Mouse (Mus musculus): ENCODE data around the gene Zfp59. TPM values are rescaled to one million over a fixed set of nuclear protein-coding genes. Genes with fewer than 3 reads are reported as not detected.
"Not testable (repeated sequence)": the region's sequence is repeated elsewhere in the genome, so short reads cannot be mapped to it uniquely, and the experiment has no call there.

Zfp59 gene
- polyA plus RNA-seq, 1 experiment from 2014 or later = 8.4 TPM

DNA sequence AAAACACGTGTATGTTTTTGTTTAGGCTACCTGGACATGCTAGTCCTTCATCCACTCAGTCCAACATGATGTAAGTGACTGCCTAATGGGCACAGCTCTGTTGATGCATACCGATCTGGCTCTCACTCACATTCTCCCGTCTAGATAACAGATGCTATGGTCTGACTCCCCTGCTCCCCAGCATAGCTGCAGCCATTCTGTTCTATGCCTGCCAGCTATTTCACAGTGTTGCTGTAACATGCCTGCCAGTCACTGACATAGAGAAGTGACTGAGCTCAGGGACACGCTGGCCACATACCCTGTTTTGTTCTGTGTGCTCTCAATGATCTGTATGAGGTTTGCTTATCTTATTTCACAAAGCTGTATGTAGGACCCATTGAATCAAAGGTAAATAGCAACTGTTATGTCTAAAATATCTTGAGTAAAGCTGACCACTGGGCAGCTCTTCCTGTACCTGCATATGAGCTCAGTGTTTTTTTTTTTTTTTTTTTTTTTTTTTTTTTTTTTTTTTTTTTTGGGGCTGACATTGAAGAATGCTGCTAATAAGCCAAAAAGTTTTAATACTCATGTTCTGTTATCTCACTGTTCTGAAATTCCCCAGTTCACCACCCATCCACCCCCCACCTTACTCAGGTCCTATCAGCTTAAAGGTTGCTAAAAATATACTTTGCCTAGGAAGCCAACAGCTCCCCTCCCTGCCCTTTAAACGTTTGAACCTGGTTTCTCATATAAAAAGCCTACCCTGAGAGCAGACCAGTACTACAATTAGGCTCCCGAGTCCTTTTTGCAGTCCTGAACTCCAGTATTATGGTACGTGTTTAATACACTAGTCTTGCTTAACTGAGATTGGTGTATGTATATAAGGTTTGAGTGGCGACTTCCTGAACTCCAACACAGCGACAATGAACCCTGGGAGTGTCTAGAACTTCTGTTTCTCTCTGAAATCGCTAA is 21.2 kb downstream of the Zfp59 start:
- peak; percentile 41 for ATAC-seq (ENCODE audit: low read depth)
- peak overlapping the region; percentile 78 for H3K4me2 ChIP-seq (ENCODE audit: low read depth, low read length)
- H3K4me3 ChIP-seq (ENCODE audit: low read length) = peak overlapping the region; percentile 75
- peak overlapping the region; percentile 85 for H3K9ac ChIP-seq (ENCODE audit: low read length)
- no peaks in the 10 kb centered on the region for H3K9me3 ChIP-seq (ENCODE audit: control insufficient read depth, low read length)
- no peaks in the 10 kb centered on the region for H3K27me3 ChIP-seq (ENCODE audit: control insufficient read depth, insufficient read depth, low read depth, low read length)
- 16% methylated on average over 10 of the region's 10 CpGs for WGBS
- peaks cover 7% of the 10 kb centered on the region for H3K36me3 ChIP-seq (ENCODE audit: control insufficient read depth, insufficient read depth, low read length)
- peaks cover 13% of the 10 kb centered on the region for H3K4me1 ChIP-seq (replicated peaks; ENCODE audit: control insufficient read depth, insufficient read depth, low read length)
- peak overlapping the region; percentile 93 for H3K27ac ChIP-seq (ENCODE audit: low read length)

DNA sequence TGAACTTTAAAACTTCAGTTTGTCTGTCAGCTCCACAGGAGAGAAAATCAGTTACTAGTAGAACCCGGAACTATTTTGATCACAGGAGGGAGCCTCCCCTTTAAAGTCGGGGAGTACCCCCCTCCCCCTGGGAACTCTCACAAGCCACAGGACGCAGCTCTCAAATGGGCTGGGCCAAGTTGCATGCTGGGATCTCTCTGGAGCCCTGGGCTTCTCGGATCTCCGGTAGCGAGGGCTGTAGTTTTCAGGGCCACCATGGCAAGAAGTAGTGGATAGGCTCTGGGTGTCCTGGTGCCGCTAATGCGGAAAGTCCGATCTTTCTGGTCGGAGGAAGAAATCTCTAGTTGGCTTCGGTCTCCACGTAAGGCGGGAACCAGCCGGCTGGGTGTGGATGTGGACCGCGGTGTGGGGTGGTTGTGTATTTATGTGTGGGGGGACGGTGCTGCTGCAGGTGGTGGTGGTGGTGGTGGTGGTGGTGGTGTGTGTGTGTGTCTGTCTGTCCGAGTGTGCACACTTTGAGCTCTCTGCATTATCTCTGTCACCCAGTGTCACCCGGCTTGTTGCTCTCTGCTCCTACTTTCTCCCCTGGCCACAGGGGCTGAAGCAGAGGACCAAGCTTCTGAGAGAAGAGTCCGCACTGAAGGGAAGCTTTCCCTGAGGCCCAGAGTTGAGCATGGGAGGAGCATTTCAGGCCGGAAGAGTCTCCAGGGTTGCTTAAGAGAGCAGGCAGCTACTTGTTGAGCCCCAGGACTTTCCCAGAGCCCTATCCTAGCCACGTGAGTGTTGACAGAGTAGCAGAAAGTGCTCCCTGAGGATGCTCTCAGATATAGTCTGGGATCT is 22.2 kb downstream of the Zfp59 start:
- H3K4me1 ChIP-seq (replicated peaks; ENCODE audit: control insufficient read depth, insufficient read depth, low read length) = peaks cover 13% of the 10 kb centered on the region
- no peaks in the 10 kb centered on the region for H3K27me3 ChIP-seq (ENCODE audit: control insufficient read depth, insufficient read depth, low read depth, low read length)
- H3K9ac ChIP-seq (ENCODE audit: low read length) = peak overlapping the region; percentile 85
- peak overlapping the region; percentile 93 for H3K27ac ChIP-seq (ENCODE audit: low read length)
- peaks cover 7% of the 10 kb centered on the region for H3K36me3 ChIP-seq (ENCODE audit: control insufficient read depth, insufficient read depth, low read length)
- H3K9me3 ChIP-seq (ENCODE audit: control insufficient read depth, low read length) = no peaks in the 10 kb centered on the region
- peak overlapping the region; percentile 78 for H3K4me2 ChIP-seq (ENCODE audit: low read depth, low read length)
- peak; percentile 97 for ATAC-seq (ENCODE audit: low read depth)
- under 1% methylated on average over 22 of the region's 22 CpGs for WGBS
- peak overlapping the region; percentile 75 for H3K4me3 ChIP-seq (ENCODE audit: low read length)

DNA sequence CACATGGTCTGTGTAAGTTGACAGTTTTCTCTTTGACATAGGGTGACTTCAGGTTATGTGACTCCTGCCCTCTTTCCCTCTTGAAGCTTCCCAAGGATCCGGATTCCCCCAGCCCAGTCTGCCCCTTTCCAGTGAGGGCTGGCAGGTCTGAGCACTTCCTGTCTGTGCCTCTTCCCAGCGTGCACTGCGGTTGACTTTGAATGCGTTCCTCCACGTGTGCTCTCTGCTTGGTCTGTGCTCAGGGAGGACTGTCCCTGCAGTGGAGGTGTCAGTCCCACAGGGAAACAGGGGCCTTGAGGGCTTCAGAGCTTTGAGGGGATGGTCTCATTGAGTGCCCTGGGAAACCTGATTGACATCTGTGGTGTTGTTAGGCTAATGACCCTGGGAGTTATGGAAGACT is 24.2 kb downstream of the Zfp59 start:
- not testable (repeated sequence) for H3K27me3 ChIP-seq (ENCODE audit: control insufficient read depth, insufficient read depth, low read depth, low read length); ATAC-seq (ENCODE audit: low read depth); H3K4me2 ChIP-seq (ENCODE audit: low read depth, low read length); H3K27ac ChIP-seq (ENCODE audit: low read length); H3K9ac ChIP-seq (ENCODE audit: low read length); H3K9me3 ChIP-seq (ENCODE audit: control insufficient read depth, low read length); H3K4me3 ChIP-seq (ENCODE audit: low read length)
- Histone ChIP-seq H3K36me3 (ENCODE audit: control insufficient read depth, insufficient read depth, low read length) (peaks cover 15% of the 10 kb centered on the region), H3K4me1 (replicated peaks; ENCODE audit: control insufficient read depth, insufficient read depth, low read length) (peaks cover 13% of the 10 kb centered on the region)
- 68% methylated on average over 5 of the region's 5 CpGs for WGBS

DNA sequence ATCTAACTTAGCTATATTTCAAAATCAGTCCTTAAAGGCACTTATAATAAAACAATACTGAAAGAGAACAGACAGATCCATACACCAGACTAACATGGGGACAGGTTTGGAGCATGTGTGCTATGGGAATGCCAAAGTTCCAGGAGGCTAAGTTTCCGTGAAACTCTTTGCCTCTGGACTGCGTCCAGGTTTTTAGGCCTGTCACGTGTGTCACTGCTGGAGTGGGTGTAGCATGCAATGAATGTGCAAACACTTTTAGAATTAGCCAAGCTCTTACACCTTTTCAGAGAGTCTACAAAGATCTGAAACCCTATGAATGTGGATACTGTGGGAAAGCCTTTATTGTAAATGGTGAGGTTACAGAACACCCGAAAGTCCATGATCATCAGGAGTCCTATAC is 43.3 kb downstream of the Zfp59 start:
- H3K9ac ChIP-seq (ENCODE audit: low read length) = no peak overlapping the region
- no peak overlapping the region for H3K4me3 ChIP-seq (ENCODE audit: low read length)
- no peak overlapping the region for H3K27ac ChIP-seq (ENCODE audit: low read length)
- 88% methylated on average over 4 of the region's 4 CpGs for WGBS
- H3K4me2 ChIP-seq (ENCODE audit: low read depth, low read length) = no peak overlapping the region
- ATAC-seq (ENCODE audit: low read depth) = peak; percentile 47; the same call in 1 of the 2 replicates
- peaks cover 35% of the 10 kb centered on the region for H3K36me3 ChIP-seq (ENCODE audit: control insufficient read depth, insufficient read depth, low read length)
- no peaks in the 10 kb centered on the region for H3K9me3 ChIP-seq (ENCODE audit: control insufficient read depth, low read length)
- no peaks in the 10 kb centered on the region for H3K4me1 ChIP-seq (replicated peaks; ENCODE audit: control insufficient read depth, insufficient read depth, low read length)
- no peaks in the 10 kb centered on the region for H3K27me3 ChIP-seq (ENCODE audit: control insufficient read depth, insufficient read depth, low read depth, low read length)

DNA sequence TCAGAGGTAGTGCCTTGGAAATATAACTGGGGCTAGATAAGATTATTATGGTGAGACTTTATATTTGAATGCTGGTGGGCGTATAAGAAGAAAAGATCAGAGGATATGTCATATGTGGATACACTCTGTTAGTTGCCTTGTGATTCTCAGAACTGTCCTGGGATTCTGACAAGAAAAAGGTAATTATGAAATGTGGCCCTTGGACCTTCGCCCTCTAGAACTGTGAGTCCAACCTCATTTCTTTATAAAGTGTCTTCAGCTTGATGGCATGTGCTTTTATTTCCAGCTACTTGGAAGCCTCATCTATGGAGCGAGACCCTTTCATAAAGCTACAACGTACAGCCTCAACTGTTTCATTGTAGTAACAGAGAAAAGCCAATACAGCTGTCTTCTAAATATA is 62.2 kb downstream of the Zfp59 start:
- Histone ChIP-seq H3K36me3 (ENCODE audit: control insufficient read depth, insufficient read depth, low read length) (no peaks in the 10 kb centered on the region), H3K27me3 (ENCODE audit: control insufficient read depth, insufficient read depth, low read depth, low read length) (no peaks in the 10 kb centered on the region), H3K4me1 (replicated peaks; ENCODE audit: control insufficient read depth, insufficient read depth, low read length) (no peaks in the 10 kb centered on the region), H3K9me3 (ENCODE audit: control insufficient read depth, low read length) (peaks cover 3% of the 10 kb centered on the region; the same call in 1 of the 2 replicates), H3K9ac (ENCODE audit: low read length) (no peak overlapping the region), H3K4me2 (ENCODE audit: low read depth, low read length) (no peak overlapping the region), H3K27ac (ENCODE audit: low read length) (no peak overlapping the region), H3K4me3 (ENCODE audit: low read length) (no peak overlapping the region)
- WGBS = 85% methylated on average over 4 of the region's 4 CpGs
- no peak for ATAC-seq (ENCODE audit: low read depth)

DNA sequence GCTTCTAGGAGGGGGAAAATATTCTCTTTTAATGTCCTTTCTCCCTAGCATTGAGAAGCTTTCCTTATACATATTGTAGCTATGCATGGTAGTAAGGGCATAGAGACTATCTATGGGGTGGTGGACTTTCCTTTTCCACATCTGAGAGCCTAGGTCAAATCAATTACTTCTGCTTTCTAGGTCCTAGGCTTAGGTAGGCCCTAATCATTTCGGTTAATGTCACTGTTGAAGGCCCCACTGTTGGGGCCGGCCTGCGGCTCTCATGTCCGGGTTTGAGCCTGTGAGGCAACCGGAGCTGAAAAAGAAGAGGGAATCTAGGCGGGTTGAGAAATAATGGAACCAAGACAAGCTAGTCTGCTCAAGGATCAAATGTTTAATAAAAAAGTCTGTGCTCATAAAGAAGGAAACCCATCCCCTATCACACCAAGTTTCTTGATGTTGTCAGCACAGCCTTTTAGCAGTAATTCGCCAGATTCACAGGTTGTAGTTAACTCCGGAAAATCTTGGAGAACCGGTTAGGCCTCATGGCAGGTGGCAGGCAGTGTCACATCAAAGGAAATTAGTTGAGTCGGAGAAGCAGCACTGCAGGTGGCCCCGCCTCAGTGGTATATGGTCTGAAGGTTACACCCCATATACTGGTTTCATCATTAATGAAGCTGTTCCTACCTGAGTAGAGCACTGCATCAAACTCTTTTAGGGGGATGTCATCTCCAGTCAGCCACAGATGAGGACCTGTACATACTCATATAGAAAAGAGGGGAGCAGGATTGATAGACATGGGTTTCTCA is 66.8 kb downstream of the Zfp59 start:
- Histone ChIP-seq H3K4me2 (ENCODE audit: low read depth, low read length) (no peak overlapping the region), H3K36me3 (ENCODE audit: control insufficient read depth, insufficient read depth, low read length) (peaks cover 2% of the 10 kb centered on the region; the same call in 1 of the 2 replicates), H3K27me3 (ENCODE audit: control insufficient read depth, insufficient read depth, low read depth, low read length) (no peaks in the 10 kb centered on the region), H3K9me3 (ENCODE audit: control insufficient read depth, low read length) (peaks cover 3% of the 10 kb centered on the region; the same call in 1 of the 2 replicates), H3K27ac (ENCODE audit: low read length) (no peak overlapping the region), H3K4me3 (ENCODE audit: low read length) (no peak overlapping the region), H3K9ac (ENCODE audit: low read length) (no peak overlapping the region), H3K4me1 (replicated peaks; ENCODE audit: control insufficient read depth, insufficient read depth, low read length) (no peaks in the 10 kb centered on the region)
- ATAC-seq (ENCODE audit: low read depth) = no peak
- WGBS = 61% methylated on average over 11 of the region's 11 CpGs

Other genes with a start within 250 kb of the Zfp59 start
- gene Akt2, start 247.1 kb upstream of the Zfp59 start, polyA plus RNA-seq (2015; fragmentation: Nextera tagmentation; extraction: Ambion mirVana) = 89.4 and 93.0 TPM in 2 replicates
- gene Ttc9b, start 184.7 kb upstream of the Zfp59 start, polyA plus RNA-seq (2015; fragmentation: Nextera tagmentation; extraction: Ambion mirVana) = 0.29 and 0.40 TPM in 2 replicates
- 4.6 and 5.0 TPM in 2 replicates for gene Map3k10, start 164.0 kb upstream of the Zfp59 start, polyA plus RNA-seq (2015; fragmentation: Nextera tagmentation; extraction: Ambion mirVana)
- 4.4 and 6.4 TPM in 2 replicates for gene Zfp607b, start 149.3 kb upstream of the Zfp59 start, polyA plus RNA-seq (2015; fragmentation: Nextera tagmentation; extraction: Ambion mirVana)
- gene Zfp60, start 107.2 kb upstream of the Zfp59 start, polyA plus RNA-seq (2015; fragmentation: Nextera tagmentation; extraction: Ambion mirVana) = 31.8 and 34.2 TPM in 2 replicates
- 2.3 and 2.4 TPM in 2 replicates for gene Zfp626, start 31.4 kb upstream of the Zfp59 start, polyA plus RNA-seq (2015; fragmentation: Nextera tagmentation; extraction: Ambion mirVana)
- gene Zfp607a, start 18.9 kb downstream of the Zfp59 start, polyA plus RNA-seq (2015; fragmentation: Nextera tagmentation; extraction: Ambion mirVana) = 3.6 and 4.2 TPM in 2 replicates
- 10.0 and 11.5 TPM in 2 replicates for gene Zfp974, start 90.9 kb downstream of the Zfp59 start, polyA plus RNA-seq (2015; fragmentation: Nextera tagmentation; extraction: Ambion mirVana)
- 17.8 and 18.1 TPM in 2 replicates for gene Zfp780b, start 140.6 kb downstream of the Zfp59 start, polyA plus RNA-seq (2015; fragmentation: Nextera tagmentation; extraction: Ambion mirVana)
- gene Zfp850, start 175.5 kb downstream of the Zfp59 start, polyA plus RNA-seq (2015; fragmentation: Nextera tagmentation; extraction: Ambion mirVana) = 4.9 and 5.1 TPM in 2 replicates
- 249 and 256 TPM in 2 replicates for gene Psmc4, start 211.5 kb downstream of the Zfp59 start, polyA plus RNA-seq (2015; fragmentation: Nextera tagmentation; extraction: Ambion mirVana)
- 1.5 and 2.4 TPM in 2 replicates for gene Fcgbp, start 232.6 kb downstream of the Zfp59 start, polyA plus RNA-seq (2015; fragmentation: Nextera tagmentation; extraction: Ambion mirVana)